Mouse (Mus musculus): ENCODE data around the gene Hebp2. TPM values are rescaled to one million over a fixed set of nuclear protein-coding genes. Genes with fewer than 3 reads are reported as not detected.
A peak's percentile ranks its signal among the peaks of the same experiment; 100 is the strongest.

Gene Hebp2
- polyA plus RNA-seq, 1 experiment from 2014 or later: 16.4 TPM

GRCm38 (mm10) chr10:18530161-18530560, 15.7 kb downstream of the Hebp2 start:
- Histone ChIP-seq H3K9ac (no peak overlapping the region), H3K27me3 (replicated peaks) (no peaks in the 10 kb centered on the region), H3K4me3 (no peak overlapping the region), H3K9me3 (no peaks in the 10 kb centered on the region), H3K27ac (no peak overlapping the region), H3K36me3 (peaks cover 37% of the 10 kb centered on the region), H3K4me1 (no peaks in the 10 kb centered on the region), H3K4me2 (replicated peaks) (no peak overlapping the region)
- WGBS: 94% methylated on average over 4 of the region's 4 CpGs
- ATAC-seq (ENCODE audit: low FRiP score, low read depth): no peak

GRCm38 (mm10) chr10:18529177-18529576, 16.7 kb downstream of the Hebp2 start:
- H3K4me1 ChIP-seq: no peaks in the 10 kb centered on the region
- WGBS: 86% methylated on average over 4 of the region's 4 CpGs
- H3K9ac ChIP-seq: no peak overlapping the region
- H3K4me2 ChIP-seq (replicated peaks): no peak overlapping the region
- no peaks in the 10 kb centered on the region for H3K27me3 ChIP-seq (replicated peaks)
- no peak overlapping the region for H3K4me3 ChIP-seq
- no peak for ATAC-seq (ENCODE audit: low FRiP score, low read depth)
- no peaks in the 10 kb centered on the region for H3K9me3 ChIP-seq
- H3K27ac ChIP-seq: no peak overlapping the region
- H3K36me3 ChIP-seq: peaks cover 44% of the 10 kb centered on the region

GRCm38 (mm10) chr10:18528475-18528874, 17.4 kb downstream of the Hebp2 start:
- H3K36me3 ChIP-seq: peaks cover 46% of the 10 kb centered on the region
- no peak overlapping the region for H3K4me2 ChIP-seq (replicated peaks)
- no peaks in the 10 kb centered on the region for H3K9me3 ChIP-seq

GRCm38 (mm10) chr10:18527766-18528165, 18.1 kb downstream of the Hebp2 start:
- H3K4me1 ChIP-seq: no peaks in the 10 kb centered on the region
- no peaks in the 10 kb centered on the region for H3K9me3 ChIP-seq
- ATAC-seq (ENCODE audit: low FRiP score, low read depth): no peak
- H3K4me2 ChIP-seq (replicated peaks): no peak overlapping the region
- H3K36me3 ChIP-seq: peaks cover 46% of the 10 kb centered on the region
- no peak overlapping the region for H3K4me3 ChIP-seq
- no peak overlapping the region for H3K27ac ChIP-seq
- H3K9ac ChIP-seq: no peak overlapping the region
- 80% methylated on average over 7 of the region's 7 CpGs for WGBS
- H3K27me3 ChIP-seq (replicated peaks): no peaks in the 10 kb centered on the region

More at GRCm38 (mm10) chr10:18528475-18528874, 17.4 kb downstream of the Hebp2 start:
- Histone ChIP-seq H3K4me1 (no peaks in the 10 kb centered on the region), H3K27ac (no peak overlapping the region), H3K4me3 (no peak overlapping the region), H3K27me3 (replicated peaks) (no peaks in the 10 kb centered on the region), H3K9ac (no peak overlapping the region)
- 49% methylated on average over 5 of the region's 5 CpGs for WGBS
- ATAC-seq (ENCODE audit: low FRiP score, low read depth): no peak

GRCm38 (mm10) chr10:18526851-18527675, 18.8 kb downstream of the Hebp2 start:
- ATAC-seq (ENCODE audit: low FRiP score, low read depth): 0 out of 2 replicates have a peak, but pooled peaks have one; percentile 8
- Histone ChIP-seq H3K9ac (no peak overlapping the region), H3K4me3 (no peak overlapping the region), H3K4me2 (replicated peaks) (no peak overlapping the region), H3K9me3 (no peaks in the 10 kb centered on the region), H3K36me3 (peaks cover 43% of the 10 kb centered on the region), H3K27me3 (replicated peaks) (no peaks in the 10 kb centered on the region), H3K4me1 (no peaks in the 10 kb centered on the region), H3K27ac (no peak overlapping the region)
- 69% methylated on average over 20 of the region's 20 CpGs for WGBS

- H3K9ac ChIP-seq: no peak overlapping the region
- no peaks in the 10 kb centered on the region for H3K9me3 ChIP-seq
- WGBS: 77% methylated on average over 22 of the region's 22 CpGs
- H3K36me3 ChIP-seq: peaks cover 36% of the 10 kb centered on the region
- no peak overlapping the region for H3K4me3 ChIP-seq
- H3K4me1 ChIP-seq: no peaks in the 10 kb centered on the region
- 0 out of 2 replicates have a peak, but pooled peaks have one; percentile 10 for ATAC-seq (ENCODE audit: low FRiP score, low read depth)
- no peak overlapping the region for H3K4me2 ChIP-seq (replicated peaks)
- no peak overlapping the region for H3K27ac ChIP-seq
- no peaks in the 10 kb centered on the region for H3K27me3 ChIP-seq (replicated peaks)
Measured at GRCm38 (mm10) chr10:18526184-18526850, 19.6 kb downstream of the Hebp2 start.

GRCm38 (mm10) chr10:18525726-18526125, 20.1 kb downstream of the Hebp2 start:
- 62% methylated on average over 9 of the region's 9 CpGs for WGBS
- H3K27ac ChIP-seq: no peak overlapping the region
- H3K9ac ChIP-seq: no peak overlapping the region
- H3K27me3 ChIP-seq (replicated peaks): no peaks in the 10 kb centered on the region
- no peak overlapping the region for H3K4me3 ChIP-seq
- no peak overlapping the region for H3K4me2 ChIP-seq (replicated peaks)
- peaks cover 35% of the 10 kb centered on the region for H3K36me3 ChIP-seq
- no peak for ATAC-seq (ENCODE audit: low FRiP score, low read depth)
- H3K9me3 ChIP-seq: no peaks in the 10 kb centered on the region
- H3K4me1 ChIP-seq: no peaks in the 10 kb centered on the region

GRCm38 (mm10) chr10:18525311-18525710, 20.6 kb downstream of the Hebp2 start:
- WGBS: 86% methylated on average over 15 of the region's 15 CpGs
- no peaks in the 10 kb centered on the region for H3K4me1 ChIP-seq
- peaks cover 37% of the 10 kb centered on the region for H3K36me3 ChIP-seq
- H3K27ac ChIP-seq: no peak overlapping the region
- no peak overlapping the region for H3K4me2 ChIP-seq (replicated peaks)
- H3K27me3 ChIP-seq (replicated peaks): no peaks in the 10 kb centered on the region
- H3K4me3 ChIP-seq: no peak overlapping the region
- H3K9ac ChIP-seq: no peak overlapping the region
- no peak for ATAC-seq (ENCODE audit: low FRiP score, low read depth)
- no peaks in the 10 kb centered on the region for H3K9me3 ChIP-seq

GRCm38 (mm10) chr10:18522556-18522955, 23.3 kb downstream of the Hebp2 start:
- no peaks in the 10 kb centered on the region for H3K27me3 ChIP-seq (replicated peaks)
- H3K36me3 ChIP-seq: peaks cover 38% of the 10 kb centered on the region
- H3K9ac ChIP-seq: no peak overlapping the region
- H3K9me3 ChIP-seq: no peaks in the 10 kb centered on the region
- no peak overlapping the region for H3K27ac ChIP-seq
- H3K4me3 ChIP-seq: no peak overlapping the region
- H3K4me2 ChIP-seq (replicated peaks): no peak overlapping the region
- no peak for ATAC-seq (ENCODE audit: low FRiP score, low read depth)
- H3K4me1 ChIP-seq: no peaks in the 10 kb centered on the region
- 65% methylated on average over 2 of the region's 2 CpGs for WGBS

GRCm38 (mm10) chr10:18511496-18511895, 34.4 kb downstream of the Hebp2 start:
- Histone ChIP-seq H3K4me1 (peaks cover 13% of the 10 kb centered on the region), H3K36me3 (peaks cover 5% of the 10 kb centered on the region), H3K27me3 (replicated peaks) (no peaks in the 10 kb centered on the region), H3K27ac (no peak overlapping the region), H3K4me2 (replicated peaks) (no peak overlapping the region), H3K4me3 (no peak overlapping the region), H3K9ac (no peak overlapping the region), H3K9me3 (no peaks in the 10 kb centered on the region)
- WGBS: 95% methylated on average over 11 of the region's 11 CpGs
- no peak for ATAC-seq (ENCODE audit: low FRiP score, low read depth)

GRCm38 (mm10) chr10:18510663-18511062, 35.2 kb downstream of the Hebp2 start:
- 80% methylated on average over 3 of the region's 3 CpGs for WGBS
- no peak overlapping the region for H3K4me2 ChIP-seq (replicated peaks)
- H3K4me3 ChIP-seq: no peak overlapping the region
- H3K9me3 ChIP-seq: no peaks in the 10 kb centered on the region
- no peak overlapping the region for H3K27ac ChIP-seq
- ATAC-seq (ENCODE audit: low FRiP score, low read depth): no peak
- H3K9ac ChIP-seq: no peak overlapping the region
- no peaks in the 10 kb centered on the region for H3K27me3 ChIP-seq (replicated peaks)
- H3K36me3 ChIP-seq: peaks cover 5% of the 10 kb centered on the region
- peaks cover 19% of the 10 kb centered on the region for H3K4me1 ChIP-seq

- Histone ChIP-seq H3K9ac (no peak overlapping the region), H3K27ac (no peak overlapping the region), H3K9me3 (no peaks in the 10 kb centered on the region), H3K4me3 (no peak overlapping the region), H3K27me3 (replicated peaks) (no peaks in the 10 kb centered on the region), H3K4me2 (replicated peaks) (no peak overlapping the region), H3K4me1 (peaks cover 23% of the 10 kb centered on the region), H3K36me3 (peaks cover 7% of the 10 kb centered on the region)
- ATAC-seq (ENCODE audit: low FRiP score, low read depth): no peak
- 44% methylated on average over 1 of the region's 1 CpGs for WGBS
Measured at GRCm38 (mm10) chr10:18508586-18508985, 37.3 kb downstream of the Hebp2 start.
